Mouse (Mus musculus) brown adipose tissue, adult 24 weeks (tissue): ENCODE measurements around the gene Gabrb1. TPM values are rescaled to one million over a fixed set of nuclear protein-coding genes. Genes with fewer than 3 reads are reported as not detected.

ENCODE experiments used
- H3K27ac ChIP-seq: fragments of 200-500 bp; replicated peaks from 2 replicates; pipeline ENCODE4 v1.5.1; 2012; ENCODE audit warnings: low read depth, mild to moderate bottlenecking, low read length
- H3K4me1 ChIP-seq: fragments of 200-500 bp; 2 replicates; pipeline ENCODE4 v1.6.1; 2012; ENCODE audit warnings: low read length, mixed read lengths; ENCODE audit not compliant: control insufficient read depth, insufficient read depth, insufficient read length
- H3K4me3 ChIP-seq: fragments of 200-500 bp; 2 replicates; pipeline ENCODE4 v1.5.1; 2012; ENCODE audit warnings: low read depth, mild to moderate bottlenecking, low read length, moderate library complexity; ENCODE audit not compliant: insufficient read depth
- polyA plus RNA-seq: library from polyadenylated mRNA; stranded (reverse); fragments of >200 nt; gene quantifications from 2 replicates; pipeline ENCODE4 v1.2.4, GENCODE M21; 2012; ENCODE audit not compliant: missing spikeins, insufficient read depth, insufficient read length

The Gabrb1 gene
- polyA plus RNA-seq, 1 experiment: not detected

DNA sequence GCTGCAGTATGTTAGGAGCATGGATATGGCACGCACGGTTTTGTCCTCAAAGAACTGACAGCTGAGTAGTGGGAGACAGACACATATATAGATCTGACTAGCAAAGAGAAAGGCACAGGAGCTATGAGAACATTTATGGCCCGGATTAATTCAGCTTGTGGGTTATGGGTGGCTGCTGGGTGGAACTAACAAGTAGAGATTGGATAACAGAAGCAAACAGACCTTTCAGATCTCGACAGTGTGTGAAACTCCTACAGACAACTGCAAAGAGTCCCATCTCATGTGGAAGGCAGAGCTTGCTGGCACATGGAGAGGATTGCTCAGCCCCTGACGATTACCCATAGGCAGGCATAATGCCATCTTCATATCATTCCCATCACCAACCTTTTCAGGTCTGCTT lies 268.4 kb downstream of the Gabrb1 start:
- Histone ChIP-seq H3K4me3 (no peak overlapping the region), H3K27ac (no peak overlapping the region), H3K4me1 (no peaks in the 10 kb centered on the region)

DNA sequence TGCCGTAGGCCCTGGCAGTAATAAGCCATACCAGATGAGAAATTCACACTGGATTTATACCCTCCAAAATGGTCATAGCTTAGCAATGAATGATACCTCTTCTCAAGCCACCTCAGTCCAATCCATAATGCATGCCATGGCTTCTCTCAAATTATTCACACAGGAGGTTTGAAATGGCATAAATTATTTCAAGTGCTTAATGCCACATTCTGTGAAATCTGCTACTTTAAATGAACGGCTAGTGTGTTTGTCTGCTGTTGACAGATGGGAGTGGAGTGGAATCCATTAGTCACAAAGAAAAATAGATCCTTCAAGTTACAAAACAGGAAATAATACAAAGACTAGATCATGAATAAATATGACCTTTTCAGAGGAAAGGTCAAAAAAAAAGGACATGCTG lies 272.1 kb downstream of the Gabrb1 start:
- no peak overlapping the region for H3K4me3 ChIP-seq
- H3K4me1 ChIP-seq: no peaks in the 10 kb centered on the region
- no peak overlapping the region for H3K27ac ChIP-seq

DNA sequence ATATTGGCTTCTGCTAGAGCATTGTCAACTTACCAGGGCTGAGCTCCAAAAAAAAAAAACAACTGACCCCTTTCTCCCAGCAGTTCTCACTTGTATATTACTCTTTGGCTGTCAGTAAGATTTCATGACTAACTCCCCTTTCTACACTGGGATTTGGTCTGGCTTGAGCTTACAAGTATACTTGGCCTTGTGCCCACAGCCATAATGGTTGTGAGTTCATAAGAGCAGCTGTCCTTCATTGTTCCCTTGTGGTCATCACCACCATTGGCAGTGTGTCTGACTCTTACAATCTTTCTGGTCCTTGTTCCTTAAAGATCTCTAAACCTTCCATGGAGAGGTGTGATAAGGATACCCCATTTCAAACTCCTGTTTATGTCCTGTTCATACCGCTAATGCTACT lies 293.5 kb downstream of the Gabrb1 start:
- H3K4me1 ChIP-seq: no peaks in the 10 kb centered on the region
- no peak overlapping the region for H3K4me3 ChIP-seq
- no peak overlapping the region for H3K27ac ChIP-seq

DNA sequence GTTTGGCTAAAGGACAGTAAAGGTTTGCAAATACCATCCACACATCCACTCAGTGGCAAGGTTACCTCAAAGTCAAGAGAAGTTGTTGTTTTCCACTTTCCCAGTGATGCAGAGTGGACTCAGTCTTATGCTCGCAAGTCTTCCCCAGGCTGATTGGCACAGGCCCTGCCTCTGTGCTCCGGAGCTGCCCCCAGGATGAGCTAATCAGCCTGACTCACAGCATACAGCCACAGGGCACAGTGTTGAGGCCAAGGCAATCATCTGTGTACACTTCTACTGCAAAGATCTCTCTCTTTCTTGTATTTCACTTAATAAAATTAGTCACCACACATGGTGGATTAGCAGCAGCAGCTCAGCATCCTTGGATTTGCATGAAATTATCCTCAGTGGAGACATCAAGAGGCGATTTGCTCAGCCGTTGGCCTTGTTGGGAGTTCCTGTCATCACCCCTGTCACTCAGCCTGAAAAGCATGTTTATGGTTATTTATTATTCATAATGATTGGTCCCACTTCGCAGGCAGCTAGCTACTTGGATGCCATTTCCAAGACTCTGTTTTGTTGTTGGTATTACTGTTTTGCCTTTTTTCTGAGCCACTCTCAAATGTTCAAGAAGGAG lies 297.3 kb downstream of the Gabrb1 start:
- no peak overlapping the region for H3K27ac ChIP-seq
- H3K4me3 ChIP-seq: no peak overlapping the region
- H3K4me1 ChIP-seq: no peaks in the 10 kb centered on the region

DNA sequence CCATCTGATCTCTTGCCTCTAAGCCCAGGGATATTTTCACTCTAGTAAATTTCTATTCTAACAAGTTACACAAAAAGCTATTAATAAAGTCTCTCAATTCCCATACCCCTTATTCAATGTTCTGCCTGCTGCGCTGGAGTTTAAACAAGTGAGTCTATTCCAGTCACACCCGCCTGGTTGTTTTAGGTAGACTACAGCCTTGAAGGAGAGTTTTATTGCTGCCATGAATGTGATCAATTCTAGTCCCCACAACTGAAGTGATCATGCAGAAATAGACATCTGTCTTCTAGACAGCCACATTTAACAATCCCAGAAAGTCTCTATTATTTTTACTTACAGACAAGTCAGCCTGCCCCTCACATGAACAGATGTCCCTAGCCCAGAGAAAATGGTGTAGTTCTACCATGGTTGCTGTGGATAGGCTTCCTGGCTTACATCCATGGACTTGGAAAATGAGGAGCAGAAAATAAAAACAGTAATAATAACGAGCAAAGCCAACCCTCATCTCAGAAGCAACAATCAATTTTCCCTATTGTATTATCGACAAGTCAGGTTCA lies 307.0 kb downstream of the Gabrb1 start:
- no peak overlapping the region for H3K27ac ChIP-seq
- no peaks in the 10 kb centered on the region for H3K4me1 ChIP-seq
- H3K4me3 ChIP-seq: no peak overlapping the region

DNA sequence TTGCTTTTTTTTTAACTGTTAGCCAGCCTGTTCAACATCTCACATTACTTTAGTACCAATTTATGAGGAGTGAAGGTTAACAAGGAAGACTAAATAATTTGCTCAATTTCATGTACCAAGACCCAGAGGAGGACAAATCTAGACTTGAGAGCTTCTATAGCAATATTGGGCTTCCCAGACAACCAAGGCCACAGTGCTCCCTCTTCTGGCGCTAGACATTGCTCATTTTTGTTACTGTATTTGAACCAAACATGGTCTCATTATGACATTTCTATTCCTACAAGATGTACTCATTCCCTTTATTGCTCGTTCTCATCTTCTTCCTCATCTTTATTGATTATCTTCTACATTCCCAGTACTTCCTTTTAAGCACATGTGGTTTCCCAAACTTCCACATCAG lies 307.6 kb downstream of the Gabrb1 start:
- no peak overlapping the region for H3K27ac ChIP-seq
- H3K4me1 ChIP-seq: no peaks in the 10 kb centered on the region
- no peak overlapping the region for H3K4me3 ChIP-seq

DNA sequence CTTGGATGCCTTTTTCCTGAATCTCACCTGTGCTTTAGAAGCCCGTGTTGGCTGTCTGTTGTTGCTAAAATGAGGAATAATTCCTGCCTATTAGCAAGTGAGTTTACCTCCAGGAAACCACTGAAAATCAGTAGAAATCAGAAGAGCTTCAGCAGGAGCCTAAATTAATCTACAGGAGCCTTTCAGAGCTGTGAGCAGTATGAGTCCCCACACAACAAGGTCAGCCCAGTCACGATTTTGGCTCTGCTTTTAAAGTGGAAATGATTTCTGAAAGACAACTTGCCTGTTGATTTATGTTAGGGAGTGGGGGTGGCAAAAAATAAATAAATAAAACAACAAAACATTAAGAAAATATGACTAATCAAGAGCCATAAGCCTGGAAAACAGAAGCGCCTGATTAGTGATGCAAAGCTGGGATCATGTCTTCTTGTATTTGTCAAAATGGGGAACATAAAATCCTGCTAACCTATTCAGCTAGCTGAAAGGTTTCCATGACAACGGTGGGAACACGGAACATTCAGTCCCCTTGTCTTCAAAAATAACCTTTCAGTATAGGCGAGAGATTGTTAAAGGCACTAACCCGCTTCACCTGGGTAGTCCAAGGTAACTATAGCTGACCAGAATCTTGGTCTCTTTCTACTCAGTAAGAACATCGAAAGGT lies 312.4 kb downstream of the Gabrb1 start:
- H3K4me3 ChIP-seq: no peak overlapping the region
- no peak overlapping the region for H3K27ac ChIP-seq
- H3K4me1 ChIP-seq: no peaks in the 10 kb centered on the region

DNA sequence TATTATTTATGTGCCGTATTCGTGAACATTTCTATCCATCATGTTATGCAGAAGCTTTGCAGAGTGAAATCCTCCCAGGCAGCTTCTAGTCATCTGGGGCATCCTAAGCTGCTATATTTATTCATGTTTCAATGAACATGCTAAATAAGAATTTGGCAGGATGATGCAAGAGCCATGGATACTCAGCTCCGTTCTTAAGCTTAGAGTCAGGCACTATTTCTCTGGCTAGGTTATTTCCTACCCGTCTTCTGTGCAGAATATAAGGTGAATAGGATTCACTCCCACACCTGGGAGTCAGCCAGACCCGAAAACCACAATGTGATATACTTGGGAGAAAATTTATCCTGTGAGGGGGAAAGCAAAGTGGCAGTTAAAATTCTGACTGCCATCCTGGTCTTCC lies 314.9 kb downstream of the Gabrb1 start:
- H3K4me3 ChIP-seq: no peak overlapping the region
- no peaks in the 10 kb centered on the region for H3K4me1 ChIP-seq
- H3K27ac ChIP-seq: no peak overlapping the region

DNA sequence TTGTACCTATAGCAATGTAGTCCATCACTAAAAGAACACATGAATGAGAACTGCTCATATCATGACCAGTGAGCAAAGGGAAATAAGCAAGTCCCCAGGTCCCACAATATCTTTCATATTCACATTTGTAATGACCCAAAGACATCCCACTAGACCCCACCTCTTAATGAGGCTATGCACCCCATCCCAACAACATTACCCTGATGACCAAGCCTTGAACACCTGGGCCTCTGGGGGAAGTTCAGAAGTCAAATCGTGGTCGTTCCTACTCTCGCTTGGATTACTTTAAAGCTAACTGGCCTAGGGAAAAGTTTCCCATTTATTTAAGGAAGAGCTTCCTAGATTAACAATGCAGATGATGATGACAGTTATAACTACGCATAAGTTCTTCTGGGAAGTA lies 318.2 kb downstream of the Gabrb1 start:
- no peak overlapping the region for H3K4me3 ChIP-seq
- no peak overlapping the region for H3K27ac ChIP-seq
- H3K4me1 ChIP-seq: no peaks in the 10 kb centered on the region

DNA sequence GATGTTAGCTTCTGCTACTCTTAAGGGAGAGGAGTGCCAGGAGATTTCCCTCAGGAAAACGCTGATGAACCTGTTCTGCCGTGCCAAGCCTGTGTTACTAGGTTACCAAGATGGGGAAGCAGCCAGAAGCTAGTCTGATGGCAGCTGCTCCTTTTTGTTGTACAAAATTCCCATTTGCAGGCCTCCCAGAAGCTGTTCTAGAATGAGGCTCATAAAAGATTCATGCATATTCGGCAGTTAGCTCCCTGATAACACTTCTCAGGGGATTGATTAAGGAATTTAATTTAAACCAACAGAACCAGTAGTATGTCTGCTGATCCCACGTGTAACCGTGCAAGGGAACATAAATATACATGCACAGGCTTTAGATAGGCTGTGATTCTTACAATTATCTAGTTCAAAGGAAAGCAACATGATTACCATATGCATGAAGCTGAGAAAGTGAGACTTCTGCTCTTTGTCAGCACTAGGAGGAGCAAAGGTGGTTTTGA lies 318.7 kb downstream of the Gabrb1 start:
- no peaks in the 10 kb centered on the region for H3K4me1 ChIP-seq
- no peak overlapping the region for H3K27ac ChIP-seq
- no peak overlapping the region for H3K4me3 ChIP-seq

DNA sequence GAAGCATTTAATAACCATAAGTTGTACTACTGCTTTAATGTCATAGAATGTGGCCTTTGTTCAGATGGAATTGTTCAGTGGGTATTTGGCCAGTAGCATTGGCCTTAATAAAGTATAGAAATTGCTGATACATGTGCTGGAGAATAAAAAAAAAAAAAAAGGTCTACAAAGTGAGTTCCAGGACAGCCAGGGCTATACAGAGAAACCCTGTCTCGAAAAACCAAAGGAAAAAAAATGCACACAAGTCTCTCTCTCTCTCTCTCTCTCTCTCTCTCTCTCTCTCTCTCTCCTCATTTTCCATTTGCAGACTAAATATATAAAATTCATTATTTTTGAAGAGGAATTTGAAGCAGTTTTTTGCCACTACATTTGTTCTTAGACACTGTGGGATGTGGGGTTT lies 328.6 kb downstream of the Gabrb1 start:
- no peak overlapping the region for H3K27ac ChIP-seq

DNA sequence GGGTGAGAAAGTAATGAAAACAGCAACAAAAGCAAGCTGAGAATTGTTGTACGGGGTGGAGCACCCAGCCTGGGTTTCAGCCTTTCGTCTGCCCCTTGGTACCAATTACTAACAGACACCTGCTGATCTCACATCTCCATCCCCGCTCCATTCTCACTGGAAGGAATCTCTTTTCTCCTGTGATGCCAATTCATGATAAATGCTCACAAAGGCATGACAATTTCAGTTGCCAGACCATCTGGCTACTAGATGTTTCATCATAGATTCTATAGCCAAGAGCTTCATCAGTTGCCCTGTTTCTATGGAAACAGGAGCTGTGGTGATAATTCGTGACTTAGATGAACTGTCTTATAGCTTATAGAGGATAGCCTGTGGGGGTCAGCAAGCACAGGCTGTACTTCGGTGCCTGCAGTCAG lies 329.1 kb downstream of the Gabrb1 start:
- no peaks in the 10 kb centered on the region for H3K4me1 ChIP-seq
- no peak overlapping the region for H3K4me3 ChIP-seq
- H3K27ac ChIP-seq: no peak overlapping the region

More for the DNA sequence above, 328.6 kb downstream of the Gabrb1 start:
- Histone ChIP-seq H3K4me1 (no peaks in the 10 kb centered on the region), H3K4me3 (no peak overlapping the region)

DNA sequence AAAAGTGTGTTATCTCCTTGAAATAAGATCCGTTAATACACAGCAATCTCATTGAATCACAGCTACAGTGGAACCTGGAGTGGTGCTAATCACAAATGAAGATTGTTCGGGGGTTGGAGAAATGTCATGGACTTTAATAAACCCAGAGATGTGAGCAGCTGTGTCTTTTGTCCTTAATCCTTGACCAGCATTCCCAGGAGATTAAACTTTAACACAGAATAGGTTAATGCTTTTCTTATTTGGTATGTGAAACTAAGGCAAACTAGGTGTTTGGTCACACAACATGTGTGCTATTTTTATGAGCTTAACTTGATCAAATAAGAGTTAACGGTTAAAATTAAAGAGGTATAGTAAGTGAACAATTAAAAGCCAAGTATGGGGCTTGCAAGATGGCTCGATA lies 341.6 kb downstream of the Gabrb1 start:
- Histone ChIP-seq H3K27ac (no peak overlapping the region), H3K4me1 (no peaks in the 10 kb centered on the region), H3K4me3 (no peak overlapping the region)

DNA sequence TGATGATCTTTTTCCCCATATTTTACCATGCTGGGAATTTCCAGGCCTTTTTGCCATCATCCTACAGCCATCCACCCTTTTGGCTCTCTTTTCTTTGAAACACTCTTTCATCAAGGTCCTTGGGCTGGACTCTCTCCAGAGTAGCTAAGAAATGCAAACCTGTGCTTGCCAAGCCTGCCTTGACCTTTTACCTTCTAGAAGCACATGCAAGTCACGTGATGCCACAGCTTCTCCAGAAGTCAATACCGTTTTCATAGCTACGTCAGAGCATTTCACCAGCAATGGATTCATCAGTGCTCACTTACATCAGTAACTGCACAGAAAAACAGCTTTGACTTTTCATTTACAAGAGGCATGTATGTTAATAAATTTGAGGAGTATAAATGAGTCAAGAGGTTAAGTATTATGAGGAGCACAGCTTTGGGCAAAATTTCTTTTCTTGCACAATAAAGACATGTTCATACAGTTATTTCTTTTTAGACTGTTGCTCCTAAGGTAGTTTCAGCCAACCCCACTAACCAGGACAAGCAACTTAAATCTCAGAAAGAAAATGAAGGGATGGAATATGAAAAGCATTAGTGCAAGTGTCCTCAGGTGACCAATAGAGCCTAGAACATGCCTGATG lies 346.0 kb downstream of the Gabrb1 start:
- Histone ChIP-seq H3K4me1 (no peaks in the 10 kb centered on the region), H3K4me3 (no peak overlapping the region), H3K27ac (no peak overlapping the region)

DNA sequence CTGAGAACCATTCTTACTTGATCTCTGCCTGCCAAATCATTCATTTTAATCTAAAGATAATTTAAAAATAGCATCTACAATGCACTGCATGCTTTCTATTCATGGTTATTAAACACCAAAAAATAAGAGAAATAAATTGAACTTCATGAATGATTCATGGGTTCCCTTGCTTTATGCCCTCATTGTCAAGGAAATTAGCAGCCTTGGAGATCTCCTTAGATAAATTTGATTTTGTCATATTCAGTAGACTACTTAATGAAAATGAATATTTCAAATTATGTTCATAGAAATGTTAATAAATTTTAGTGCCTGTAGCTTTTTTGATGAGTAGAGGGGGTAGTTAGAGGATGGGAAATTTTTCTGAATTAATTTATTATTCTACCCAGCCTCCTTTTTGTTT lies 379.0 kb downstream of the Gabrb1 start:
- H3K4me3 ChIP-seq: no peak overlapping the region
- no peaks in the 10 kb centered on the region for H3K4me1 ChIP-seq
- no peak overlapping the region for H3K27ac ChIP-seq
